Mouse (Mus musculus): ENCODE measurements around the gene Eif3g. TPM values are rescaled to one million over a fixed set of nuclear protein-coding genes. Genes with fewer than 3 reads are reported as not detected.

The Eif3g gene
- total and polyA plus RNA-seq, 3 experiments, result 211 to 392 (median 293) TPM

- TF ChIP-seq BHLHE40 (IDR thresholded peaks at IDR 0.05; ENCODE audit: low read depth, low read length) (no peak), USF2 (conservative IDR thresholded peaks at IDR 0.05; ENCODE audit: low read depth, low read length) (no peak), MXI1 (IDR thresholded peaks at IDR 0.05; ENCODE audit: low read depth, low read length) (no peak), CHD2 (IDR thresholded peaks at IDR 0.05; ENCODE audit: low read length) (no peak), ZNF384 (IDR thresholded peaks at IDR 0.05; ENCODE audit: low read depth, low read length) (no peak), POLR2AphosphoS2 (IDR thresholded peaks at IDR 0.05; ENCODE audit: low read depth, low read length) (no peak), SIN3A (IDR thresholded peaks at IDR 0.05; ENCODE audit: low read length) (no peak), USF1 (IDR thresholded peaks at IDR 0.05; ENCODE audit: low read depth, low read length) (no peak), PAX5 (IDR thresholded peaks at IDR 0.05; ENCODE audit: low read length) (no peak), TCF12 (IDR thresholded peaks at IDR 0.05; ENCODE audit: low read depth, low read length) (no peak), ZKSCAN1 (IDR thresholded peaks at IDR 0.05; ENCODE audit: borderline replicate concordance, low read depth, low read length) (no peak), GABPA (IDR thresholded peaks at IDR 0.05; ENCODE audit: insufficient replicate concordance, low read depth, low read length) (no peak), CTCF (conservative IDR thresholded peaks at IDR 0.05 in 1 of 2, IDR thresholded peaks at IDR 0.05 in 1 of 2; ENCODE audit: low read depth in 2 of 2, low read length in 2 of 2) (no peak), MYC (IDR thresholded peaks at IDR 0.05; ENCODE audit: low read depth, low read length) (no peak), MAX (IDR thresholded peaks at IDR 0.05; ENCODE audit: low read length) (no peak), E2F4 (IDR thresholded peaks at IDR 0.05; ENCODE audit: insufficient replicate concordance, low read depth, low read length) (no peak), EP300 (IDR thresholded peaks at IDR 0.05; ENCODE audit: low read length) (no peak), JUND (conservative IDR thresholded peaks at IDR 0.05; ENCODE audit: low read depth, low read length) (no peak)
- peaks cover 15 to 20% of the 10 kb centered on the region in 2 experiments for H3K4me1 ChIP-seq (ENCODE audit: control insufficient read depth in 1 of 2, insufficient read depth in 2 of 2)
- no peak overlapping the region for H3K27ac ChIP-seq (ENCODE audit: insufficient read depth, low read depth)
- peaks cover 37% of the 10 kb centered on the region for H3K27me3 ChIP-seq (replicated peaks)
- no peak for DNase-seq (ENCODE audit: extremely low read depth)
- H3K36me3 ChIP-seq (replicated peaks in 1 of 2; ENCODE audit: control insufficient read depth in 1 of 2, insufficient read depth in 1 of 2, low read length in 1 of 2), result peaks cover 43 to 47% of the 10 kb centered on the region in 2 experiments
- no peak overlapping the region for H3K4me3 ChIP-seq (replicated peaks in 1 of 3; ENCODE audit: low read depth in 2 of 3, low read length in 2 of 3, poor library complexity in 1 of 3)
- in situ Hi-C loops (cut with MboI; ENCODE audit: low pct_ligation_motif_present, low pct_unique_long_range_greater_than_20kb, low sequenced_read_pairs) (no loop called here), dilution Hi-C loops (cut with MboI; ENCODE audit: extremely low pct_ligation_motif_present, extremely low pct_unique_long_range_greater_than_20kb, low sequenced_read_pairs) (no loop called here)
- H3K9me3 ChIP-seq (replicated peaks; ENCODE audit: low read length), result no peaks in the 10 kb centered on the region
- H3K9ac ChIP-seq (ENCODE audit: insufficient read depth, low read depth), result no peak overlapping the region
- no peaks in the 10 kb centered on the region for H3K79me2 ChIP-seq (replicated peaks; ENCODE audit: control insufficient read depth, extremely low read depth, insufficient read depth, poor library complexity, severe bottlenecking)
- no peak overlapping the region for H3K4me2 ChIP-seq (ENCODE audit: insufficient read depth, low read depth, poor library complexity, severe bottlenecking)
Measured at GRCm38 (mm10) chr9:20873521-20873920, 24.9 kb downstream of the Eif3g start.

GRCm38 (mm10) chr9:20872991-20873390 lies 25.4 kb downstream of the Eif3g start:
- DNase-seq (ENCODE audit: extremely low read depth), result no peak
- no peak overlapping the region for H3K27ac ChIP-seq (ENCODE audit: insufficient read depth, low read depth)
- peaks cover 41% of the 10 kb centered on the region for H3K27me3 ChIP-seq (replicated peaks)
- no peak for TF ChIP-seq TCF12 (IDR thresholded peaks at IDR 0.05; ENCODE audit: low read depth, low read length)
- no peak overlapping the region for H3K4me3 ChIP-seq (replicated peaks in 1 of 3; ENCODE audit: low read depth in 2 of 3, low read length in 2 of 3, poor library complexity in 1 of 3)
- dilution Hi-C loops (cut with MboI; ENCODE audit: extremely low pct_ligation_motif_present, extremely low pct_unique_long_range_greater_than_20kb, low sequenced_read_pairs) (no loop called here), in situ Hi-C loops (cut with MboI; ENCODE audit: low pct_ligation_motif_present, low pct_unique_long_range_greater_than_20kb, low sequenced_read_pairs) (no loop called here)
- H3K9me3 ChIP-seq (replicated peaks; ENCODE audit: low read length), result no peaks in the 10 kb centered on the region
- peaks cover 43 to 47% of the 10 kb centered on the region in 2 experiments for H3K36me3 ChIP-seq (replicated peaks in 1 of 2; ENCODE audit: control insufficient read depth in 1 of 2, insufficient read depth in 1 of 2, low read length in 1 of 2)
- H3K4me1 ChIP-seq (ENCODE audit: control insufficient read depth in 1 of 2, insufficient read depth in 2 of 2), result peaks cover 15 to 22% of the 10 kb centered on the region in 2 experiments
- no peaks in the 10 kb centered on the region for H3K79me2 ChIP-seq (replicated peaks; ENCODE audit: control insufficient read depth, extremely low read depth, insufficient read depth, poor library complexity, severe bottlenecking)
- H3K9ac ChIP-seq (ENCODE audit: insufficient read depth, low read depth), result no peak overlapping the region
- no peak overlapping the region for H3K4me2 ChIP-seq (ENCODE audit: insufficient read depth, low read depth, poor library complexity, severe bottlenecking)
